Comparison of ENCODE assay signal across 8 mouse cellular contexts in genomic region chr10:67226109-67226508, GRCm38 (mm10). TPM values are rescaled to one million over a fixed set of nuclear protein-coding genes. Genes with fewer than 3 reads are reported as not detected.
DNase-seq lines count a peak whose midpoint lies in the region; ATAC-seq and TF ChIP-seq lines count a peak whose summit lies in the region.

No protein-coding gene starts in this region.

- peaks cover 20% of the 10 kb centered on the region for H3K4me1 ChIP-seq in liver, adult 2 months (ENCODE audit: control insufficient read depth, insufficient read depth, low read length)
- H3K4me1 ChIP-seq in liver, embryonic 11.5 days (replicated peaks; ENCODE audit: control insufficient read depth, insufficient read depth, low read length) = no peaks in the 10 kb centered on the region
- H3K4me1 ChIP-seq in brown adipose tissue, adult 24 weeks (ENCODE audit: control insufficient read depth, insufficient read depth, insufficient read length, low read length) = peaks cover 6% of the 10 kb centered on the region; the same call in 1 of the 2 replicates
- 0 out of 2 replicates have a peak, but pooled peaks cover 2% of the 10 kb centered on the region for H3K4me1 ChIP-seq in kidney, postnatal 0 days (replicated peaks; ENCODE audit: insufficient read depth, low read length)
- H3K4me1 ChIP-seq in liver, embryonic 16.5 days (ENCODE audit: control insufficient read depth, low read depth, low read length) = no peaks in the 10 kb centered on the region; the same call in 1 of the 2 replicates
- no peaks in the 10 kb centered on the region for H3K4me1 ChIP-seq in midbrain, embryonic 11.5 days (ENCODE audit: control insufficient read depth, insufficient read depth, low read length)

- no peak for TF ChIP-seq POLR2A in liver, adult 2 months (IDR thresholded peaks at IDR 0.05; ENCODE audit: extremely low read depth, insufficient read depth, low read length)

- H3K4me3 ChIP-seq in liver, adult 2 months (ENCODE audit: insufficient read depth, low read depth, low read length) = no peak overlapping the region
- H3K4me3 ChIP-seq in liver, embryonic 11.5 days (ENCODE audit: low read depth, low read length) = no peak overlapping the region
- no peak overlapping the region for H3K4me3 ChIP-seq in brown adipose tissue, adult 24 weeks (ENCODE audit: insufficient read depth, low read depth, low read length)
- H3K4me3 ChIP-seq in kidney, postnatal 0 days (replicated peaks; ENCODE audit: low read depth, low read length) = no peak overlapping the region
- no peak overlapping the region for H3K4me3 ChIP-seq in liver, embryonic 16.5 days (ENCODE audit: low read depth, low read length)
- H3K4me3 ChIP-seq in midbrain, embryonic 11.5 days (ENCODE audit: low read depth, low read length) = no peak overlapping the region

- peak overlapping the region; percentile 33; the same call in 1 of the 2 replicates for H3K27ac ChIP-seq in liver, adult 2 months (replicated peaks; ENCODE audit: insufficient read depth, low read depth, low read length)
- no peak overlapping the region for H3K27ac ChIP-seq in liver, embryonic 11.5 days (ENCODE audit: low read depth, low read length)
- H3K27ac ChIP-seq in brown adipose tissue, adult 24 weeks (replicated peaks; ENCODE audit: low read depth, low read length) = 0 out of 2 replicates have a peak overlapping the region, but pooled peaks have one; percentile 25
- H3K27ac ChIP-seq in kidney, postnatal 0 days = no peak overlapping the region
- H3K27ac ChIP-seq in liver, embryonic 16.5 days (ENCODE audit: low read length) = no peak overlapping the region
- no peak overlapping the region for H3K27ac ChIP-seq in midbrain, embryonic 11.5 days (ENCODE audit: low read depth, low read length)

- H3K9ac ChIP-seq in liver, adult 2 months (ENCODE audit: low read depth, low read length) = no peak overlapping the region
- no peak overlapping the region for H3K9ac ChIP-seq in liver, embryonic 11.5 days (ENCODE audit: low read depth, low read length)
- H3K9ac ChIP-seq in kidney, postnatal 0 days (ENCODE audit: low read depth, low read length) = no peak overlapping the region
- no peak overlapping the region for H3K9ac ChIP-seq in liver, embryonic 16.5 days (ENCODE audit: low read depth, low read length)
- H3K9ac ChIP-seq in midbrain, embryonic 11.5 days (ENCODE audit: low read length) = no peak overlapping the region

- peaks cover 41% of the 10 kb centered on the region for H3K36me3 ChIP-seq in liver, adult 2 months (ENCODE audit: control insufficient read depth, insufficient read depth, low read length)
- H3K36me3 ChIP-seq in liver, embryonic 11.5 days (ENCODE audit: control insufficient read depth, insufficient read depth, low read length) = peaks cover 19% of the 10 kb centered on the region
- H3K36me3 ChIP-seq in kidney, postnatal 0 days (ENCODE audit: insufficient read depth, low read length) = peaks cover 36% of the 10 kb centered on the region
- H3K36me3 ChIP-seq in liver, embryonic 16.5 days (ENCODE audit: control insufficient read depth, insufficient read depth) = peaks cover 19% of the 10 kb centered on the region
- peaks cover 9% of the 10 kb centered on the region for H3K36me3 ChIP-seq in midbrain, embryonic 11.5 days (ENCODE audit: control insufficient read depth, insufficient read depth, low read length)

- peaks cover 2% of the 10 kb centered on the region; the same call in 1 of the 2 replicates for H3K79me2 ChIP-seq in liver, adult 2 months (ENCODE audit: control insufficient read depth, insufficient read depth, low read length)

- DNase-seq in liver, adult 2 months (ENCODE audit: extremely low read depth, low read depth, low spot score) = peak; percentile 73
- no peak for DNase-seq in liver, embryonic 11.5 days (ENCODE audit: low spot score)
- DNase-seq in gastrocnemius, postnatal 10 days = peak; percentile 22
- DNase-seq in kidney, postnatal 0 days (ENCODE audit: low spot score) = peak; percentile 11
- DNase-seq in skeletal muscle tissue, adult 2 months (ENCODE audit: low read depth, low spot score) = peak; percentile 75
- DNase-seq in midbrain, embryonic 11.5 days (ENCODE audit: low spot score, missing footprints) = no peak

- H3K4me2 ChIP-seq in liver, embryonic 11.5 days = no peak overlapping the region
- no peak overlapping the region for H3K4me2 ChIP-seq in kidney, postnatal 0 days (ENCODE audit: low read length)
- H3K4me2 ChIP-seq in liver, embryonic 16.5 days (ENCODE audit: low read depth, low read length) = no peak overlapping the region
- H3K4me2 ChIP-seq in midbrain, embryonic 11.5 days = no peak overlapping the region

- WGBS in liver, adult 2 months = 22% methylated on average over 7 of the region's 7 CpGs
- WGBS in liver, embryonic 11.5 days = 65% methylated on average over 7 of the region's 7 CpGs
- 73% methylated on average over 7 of the region's 7 CpGs for WGBS in kidney, postnatal 0 days
- 30% methylated on average over 7 of the region's 7 CpGs for WGBS in liver, embryonic 16.5 days (ENCODE audit: insufficient replicate concordance)
- 90% methylated on average over 7 of the region's 7 CpGs for WGBS in midbrain, embryonic 11.5 days

- ATAC-seq in liver, embryonic 11.5 days (replicated peaks; ENCODE audit: low FRiP score) = no peak
- ATAC-seq in kidney, postnatal 0 days (replicated peaks; ENCODE audit: low FRiP score, low read depth) = no peak
- peak; percentile 50; the same call in 1 of the 2 replicates for ATAC-seq in liver, embryonic 16.5 days (ENCODE audit: low read depth)
- no peak for ATAC-seq in midbrain, embryonic 11.5 days (ENCODE audit: low FRiP score)

- no peaks in the 10 kb centered on the region for H3K9me3 ChIP-seq in liver, embryonic 11.5 days (ENCODE audit: control insufficient read depth, low read length)
- no peaks in the 10 kb centered on the region for H3K9me3 ChIP-seq in kidney, postnatal 0 days (replicated peaks; ENCODE audit: low read length)
- no peaks in the 10 kb centered on the region for H3K9me3 ChIP-seq in liver, embryonic 16.5 days (replicated peaks; ENCODE audit: control insufficient read depth, low read length)
- no peaks in the 10 kb centered on the region for H3K9me3 ChIP-seq in midbrain, embryonic 11.5 days (ENCODE audit: control insufficient read depth, low read length)

- TF ChIP-seq CTCF in liver, adult 2 months (IDR thresholded peaks at IDR 0.05; ENCODE audit: low read depth, low read length) = no peak
- TF ChIP-seq CTCF in kidney, postnatal 0 days (IDR thresholded peaks at IDR 0.05; ENCODE audit: low read depth) = no peak

- no peaks in the 10 kb centered on the region for H3K27me3 ChIP-seq in liver, adult 2 months (ENCODE audit: control insufficient read depth, insufficient read depth, low read length)
- no peaks in the 10 kb centered on the region for H3K27me3 ChIP-seq in liver, embryonic 11.5 days (replicated peaks; ENCODE audit: control insufficient read depth, insufficient read depth, low read length)
- no peaks in the 10 kb centered on the region for H3K27me3 ChIP-seq in kidney, postnatal 0 days (ENCODE audit: insufficient read depth, low read length)
- no peaks in the 10 kb centered on the region for H3K27me3 ChIP-seq in liver, embryonic 16.5 days (ENCODE audit: control insufficient read depth, insufficient read depth, low read depth, low read length)
- no peaks in the 10 kb centered on the region for H3K27me3 ChIP-seq in midbrain, embryonic 11.5 days (ENCODE audit: control insufficient read depth, insufficient read depth, low read length)

RNA-seq across cellular contexts. Expression of gene Nrbf2, which starts 59.0 kb away (rescaled TPM):
- 10.8 and 13.6 TPM in 2 replicates for total RNA-seq in liver, adult 2 months (2014; rRNA removed)
- 10.3 and 11.3 TPM in 2 replicates for polyA plus RNA-seq in liver, adult 2 months (2012; rRNA removed)
- polyA plus RNA-seq in liver, embryonic 11.5 days (2014; fragmentation: Nextera tagmentation; extraction: Ambion mirVana) = 39.2 and 44.0 TPM in 2 replicates
- polyA plus RNA-seq in brown adipose tissue, adult 24 weeks (2012; ENCODE audit: insufficient read depth, insufficient read length, missing spikeins) = 18.6 and 70.7 TPM in 2 replicates
- 10 to 100 TPM in 1 of 2 experiments, 1 to 10 TPM in 1; 9.3 to 10.1 TPM for total RNA-seq in gastrocnemius, postnatal 10 days (2021)
- polyA plus RNA-seq in kidney, postnatal 0 days (2015; fragmentation: Nextera tagmentation; extraction: Ambion mirVana) = 38.1 and 39.4 TPM in 2 replicates
- 12.2 and 14.5 TPM in 2 replicates for polyA plus RNA-seq in liver, embryonic 16.5 days (2015; fragmentation: Nextera tagmentation; extraction: Ambion mirVana)
- polyA plus RNA-seq in midbrain, embryonic 11.5 days (2014; fragmentation: Nextera tagmentation; extraction: Ambion mirVana) = 43.6 and 51.1 TPM in 2 replicates

Comparison
In these comparisons a context has a peak if more than half of its experiments do, and no peak if none do; other contexts are left out.
1. DNase-seq: peak in liver, adult 2 months (single experiment), gastrocnemius, postnatal 10 days (single experiment), kidney, postnatal 0 days (single experiment) and skeletal muscle tissue, adult 2 months (single experiment); none in liver, embryonic 11.5 days (single experiment) and midbrain, embryonic 11.5 days (single experiment).
2. H3K27ac ChIP-seq: peak in liver, adult 2 months (single experiment) and brown adipose tissue, adult 24 weeks (single experiment); none in liver, embryonic 11.5 days (single experiment), kidney, postnatal 0 days (single experiment), liver, embryonic 16.5 days (single experiment) and midbrain, embryonic 11.5 days (single experiment).